Mouse (Mus musculus) forebrain, embryonic 11.5 days (tissue): ENCODE data around the gene Ormdl1. TPM values are rescaled to one million over a fixed set of nuclear protein-coding genes. Genes with fewer than 3 reads are reported as not detected.
"Not testable (repeated sequence)": the region's sequence is repeated elsewhere in the genome, so short reads cannot be mapped to it uniquely, and the experiment has no call there.

Source experiments
- ATAC-seq: fragments of 200-750 bp; cut with Nextera tagmentation; replicated peaks from 2 replicates; pipeline ENCODE4 v1.8.0; 2017; ENCODE audit warnings: moderate TSS enrichment; ENCODE audit not compliant: low FRiP score
- DNase-seq: peaks from one replicate; pipeline ENCODE4 v3.0.0-alpha.2; 2017; ENCODE audit warnings: low spot score
- H3K27ac ChIP-seq: fragments of 300-500 bp; sonication (generic); 2 replicates; pipeline ENCODE4 v1.5.1; 2014; ENCODE audit warnings: low read depth, low read length
- H3K27me3 ChIP-seq: fragments of 300-500 bp; sonication (generic); 2 replicates; pipeline ENCODE4 v1.6.1; 2014; ENCODE audit warnings: mild to moderate bottlenecking, low read length, mixed read lengths; ENCODE audit not compliant: control insufficient read depth, insufficient read depth
- H3K36me3 ChIP-seq: fragments of 300-500 bp; sonication (generic); 2 replicates; pipeline ENCODE4 v1.6.1; 2014; ENCODE audit warnings: mild to moderate bottlenecking, low read length, moderate library complexity, mixed read lengths; ENCODE audit not compliant: control insufficient read depth, insufficient read depth
- H3K4me1 ChIP-seq: fragments of 300-500 bp; sonication (generic); replicated peaks from 2 replicates; pipeline ENCODE4 v1.6.1; 2014; ENCODE audit warnings: low read length, mixed read lengths; ENCODE audit not compliant: control insufficient read depth, insufficient read depth
- H3K4me2 ChIP-seq: fragments of 300-500 bp; sonication (generic); 2 replicates; pipeline ENCODE4 v1.6.1; 2014; ENCODE audit warnings: low read depth, mild to moderate bottlenecking, low read length, moderate library complexity, mixed read lengths; ENCODE audit not compliant: severe bottlenecking
- H3K4me3 ChIP-seq: fragments of 300-500 bp; sonication (generic); 2 replicates; pipeline ENCODE4 v1.5.1; 2014; ENCODE audit warnings: low read depth, low read length
- H3K9ac ChIP-seq: fragments of 300-500 bp; sonication (generic); 2 replicates; pipeline ENCODE4 v1.6.1; 2014; ENCODE audit warnings: low read length
- H3K9me3 ChIP-seq: fragments of 300-500 bp; sonication (generic); 2 replicates; pipeline ENCODE4 v1.6.1; 2016; ENCODE audit warnings: low read length, mixed read lengths; ENCODE audit not compliant: control insufficient read depth
- WGBS: fragments of 180-500 bp; shearing (Covaris S2); extraction: QIAGEN DNeasy Blood & Tissue Kit; methylation state at CpG from one replicate; pipeline ENCODE4 v1.1.7; 2014; 5-methylcytosine and 5-hydroxymethylcytosine counted together
- polyA plus RNA-seq: library from polyadenylated mRNA; unstranded; fragments of >200 nt; fragmentation: Nextera tagmentation; extraction: Ambion mirVana; gene quantifications from 2 replicates; pipeline ENCODE4 v1.2.1, GENCODE M21; 2014

The Ormdl1 gene
- 91.2 and 96.9 TPM in 2 replicates for polyA plus RNA-seq

- H3K9ac ChIP-seq = peak within 1 kb of the TSS; percentile 91
- peak within 1 kb of the TSS; percentile 80 for H3K4me3 ChIP-seq
- H3K4me1 ChIP-seq = no peaks in the 10 kb centered on the region
- DNase-seq (peak; percentile 96), ATAC-seq (peak; percentile 100)
- peak within 1 kb of the TSS; percentile 63 for H3K4me2 ChIP-seq
- peak within 1 kb of the TSS; percentile 81 for H3K27ac ChIP-seq
- H3K9me3 ChIP-seq = no peaks in the 10 kb centered on the region
- H3K27me3 ChIP-seq = no peaks in the 10 kb centered on the region
- WGBS = under 1% methylated on average over 66 of the region's 66 CpGs
- no peaks in the 10 kb centered on the region for H3K36me3 ChIP-seq
Observed at GRCm38 (mm10) chr1:53296581-53297383, at the start of gene Ormdl1, which contains the start of the genes Pms1 and Gm28778. Gene Ormdl1 (plus strand): TSS chr1:53297095. Gene Pms1 (minus strand): TSS chr1:53297018. Gene Gm28778 (plus strand): TSS chr1:53297111.

- H3K27ac ChIP-seq, H3K27me3 ChIP-seq, DNase-seq, H3K4me3 ChIP-seq, ATAC-seq, H3K9ac ChIP-seq, H3K4me2 ChIP-seq, H3K4me1 ChIP-seq, H3K36me3 ChIP-seq, H3K9me3 ChIP-seq: not testable (repeated sequence)
Observed at GRCm38 (mm10) chr1:53264958-53265612, 31.8 kb upstream of the Ormdl1 start.

- no peaks in the 10 kb centered on the region for H3K9me3 ChIP-seq
- H3K36me3 ChIP-seq = no peaks in the 10 kb centered on the region
- no peak overlapping the region for H3K9ac ChIP-seq
- H3K4me3 ChIP-seq = no peak overlapping the region
- DNase-seq (no peak), ATAC-seq (no peak)
- H3K4me2 ChIP-seq = no peak overlapping the region
- WGBS = 86% methylated on average over 3 of the region's 3 CpGs
- H3K27me3 ChIP-seq = no peaks in the 10 kb centered on the region
- H3K27ac ChIP-seq = no peak overlapping the region
- no peaks in the 10 kb centered on the region for H3K4me1 ChIP-seq
Observed at GRCm38 (mm10) chr1:53269901-53270300, 27.0 kb upstream of the Ormdl1 start.

DNA sequence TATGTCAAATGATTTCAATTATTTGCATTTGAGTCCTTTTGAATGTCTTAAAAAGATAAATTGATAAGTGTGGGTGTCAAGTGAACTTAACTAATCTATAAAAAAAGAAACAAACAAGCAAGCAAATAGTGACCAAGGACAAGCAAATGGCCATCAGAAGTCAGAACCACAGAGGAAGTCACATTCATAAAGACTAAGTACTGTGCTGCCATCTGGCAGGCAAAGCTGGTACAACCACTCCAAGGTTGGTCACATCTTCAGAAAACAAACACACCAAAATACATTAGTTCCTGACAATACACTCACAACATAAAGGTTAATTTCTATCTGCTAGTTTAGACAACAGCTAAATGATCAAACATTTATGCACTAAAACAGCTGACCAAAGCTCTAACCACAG lies 24.2 kb upstream of the Ormdl1 start:
- Histone ChIP-seq H3K9me3 (no peaks in the 10 kb centered on the region), H3K27ac (no peak overlapping the region), H3K9ac (no peak overlapping the region), H3K4me2 (no peak overlapping the region), H3K4me3 (no peak overlapping the region), H3K36me3 (no peaks in the 10 kb centered on the region), H3K4me1 (no peaks in the 10 kb centered on the region), H3K27me3 (no peaks in the 10 kb centered on the region)
- no peak for DNase-seq
- ATAC-seq = no peak

- Histone ChIP-seq H3K36me3 (no peaks in the 10 kb centered on the region), H3K4me3 (no peak overlapping the region), H3K27me3 (no peaks in the 10 kb centered on the region), H3K27ac (no peak overlapping the region), H3K9me3 (no peaks in the 10 kb centered on the region), H3K4me2 (no peak overlapping the region), H3K9ac (no peak overlapping the region), H3K4me1 (no peaks in the 10 kb centered on the region)
- ATAC-seq (no peak), DNase-seq (no peak)
- 93% methylated on average over 3 of the region's 3 CpGs for WGBS
Observed at GRCm38 (mm10) chr1:53291197-53291596, 5.7 kb upstream of the Ormdl1 start.

GRCm38 (mm10) chr1:53300506-53300905 lies 3.6 kb downstream of the Ormdl1 start:
- Histone ChIP-seq H3K4me2 (no peak overlapping the region), H3K4me3 (no peak overlapping the region), H3K36me3 (no peaks in the 10 kb centered on the region; the same call in 1 of the 2 replicates), H3K27me3 (no peaks in the 10 kb centered on the region), H3K4me1 (no peaks in the 10 kb centered on the region), H3K27ac (no peak overlapping the region), H3K9me3 (no peaks in the 10 kb centered on the region), H3K9ac (no peak overlapping the region)
- ATAC-seq (no peak), DNase-seq (no peak)
- 87% methylated on average over 4 of the region's 4 CpGs for WGBS

DNA sequence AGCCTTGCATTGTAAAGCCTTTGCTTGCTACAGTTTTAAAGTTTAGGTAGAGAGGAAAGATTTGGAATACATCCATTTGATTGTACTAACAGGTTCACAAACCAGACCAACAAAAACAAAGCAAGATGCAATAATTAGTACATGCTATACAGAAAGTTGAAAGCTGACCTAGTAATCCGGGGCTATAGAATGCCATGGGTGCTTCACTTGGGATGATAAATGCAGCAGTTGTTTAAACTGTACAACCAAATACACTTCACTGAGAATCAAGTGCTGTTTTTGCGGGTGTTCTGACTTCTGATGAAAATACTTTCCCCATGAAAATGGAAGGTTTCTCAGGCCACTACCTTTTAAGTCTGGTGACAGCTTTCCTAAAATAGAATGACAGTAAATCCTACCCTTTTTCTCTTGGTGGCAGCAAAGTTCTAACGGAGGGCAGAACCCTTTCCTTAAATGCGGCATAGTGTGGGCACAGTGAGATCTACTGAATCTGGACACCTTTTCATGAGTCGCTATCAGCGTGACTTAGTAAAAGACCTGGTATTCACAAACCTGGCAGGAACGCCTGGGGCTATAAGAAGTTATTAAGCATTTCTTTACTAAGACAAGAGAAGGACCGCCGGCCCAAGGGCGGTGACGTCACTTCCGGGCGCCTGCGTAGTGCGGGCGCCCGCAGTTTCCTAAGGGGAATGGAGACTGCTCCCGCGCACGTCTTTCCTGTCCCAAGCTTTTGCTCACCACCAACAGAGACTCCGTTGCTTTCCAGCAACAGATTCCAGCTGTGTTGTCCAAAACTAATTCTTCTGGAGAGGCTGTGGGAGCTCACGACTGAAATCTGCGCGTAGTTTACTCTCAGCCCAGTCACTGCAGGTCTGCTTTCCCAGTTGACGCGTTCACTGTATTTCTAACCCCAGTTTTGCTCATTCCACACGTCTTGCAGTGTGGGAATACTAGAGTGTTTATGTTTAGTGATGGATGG lies 16.4 kb downstream of the Ormdl1 start, which contains the start of gene Osgepl1:
TSS of gene Osgepl1 (plus strand) at position 636 of the 979 bp plus-strand sequence.
- Histone ChIP-seq H3K4me1 (no peaks in the 10 kb centered on the region), H3K9me3 (no peaks in the 10 kb centered on the region), H3K27me3 (no peaks in the 10 kb centered on the region), H3K4me2 (peak within 1 kb of the TSS; percentile 59), H3K9ac (peak within 1 kb of the TSS; percentile 74), H3K4me3 (peak within 1 kb of the TSS; percentile 51), H3K36me3 (no peaks in the 10 kb centered on the region; the same call in 1 of the 2 replicates), H3K27ac (peak within 1 kb of the TSS; percentile 37)
- ATAC-seq = peak; percentile 98
- peak; percentile 90 for DNase-seq
- 3% methylated on average over 27 of the region's 27 CpGs for WGBS
